ENCODE assay signal across 12 mouse cellular contexts in genomic region chr7:141817355-141818075, GRCm38 (mm10). TPM values are rescaled to one million over a fixed set of nuclear protein-coding genes. Genes with fewer than 3 reads are reported as not detected.
DNase-seq lines count a peak whose midpoint lies in the region; ATAC-seq and TF ChIP-seq lines count a peak whose summit lies in the region.
"Had no signal": no experiment of that assay in that cellular context is flagged by ENCODE, and none has a peak within 500 bp of the region (broad histone marks: within the 10 kb centered on the region; RNA-seq: fewer than 3 reads in every experiment).

No protein-coding gene starts in this region.

- no peak overlapping the region for H3K4me2 ChIP-seq in forebrain, embryonic 11.5 days (ENCODE audit: low read depth, low read length, severe bottlenecking)
- H3K4me2 ChIP-seq in forebrain, postnatal 0 days (ENCODE audit: low read depth) = no peak overlapping the region
- H3K4me2 ChIP-seq: limb, embryonic 15.5 days had no signal

- no peak overlapping the region for H3K27ac ChIP-seq in forebrain, embryonic 11.5 days (ENCODE audit: low read depth, low read length)
- H3K27ac ChIP-seq in forebrain, postnatal 0 days (ENCODE audit: low read depth, low read length) = no peak overlapping the region
- H3K27ac ChIP-seq: heart, embryonic 10.5 days; limb, embryonic 15.5 days had no signal

- no peaks in the 10 kb centered on the region for H3K36me3 ChIP-seq in forebrain, embryonic 11.5 days (ENCODE audit: control insufficient read depth, insufficient read depth, low read length)
- H3K36me3 ChIP-seq in forebrain, postnatal 0 days (ENCODE audit: insufficient read depth) = no peaks in the 10 kb centered on the region
- H3K36me3 ChIP-seq: heart, embryonic 10.5 days; limb, embryonic 15.5 days had no signal

- TF ChIP-seq CTCF in forebrain, postnatal 0 days (IDR thresholded peaks at IDR 0.05; ENCODE audit: low read depth) = no peak
- no peak for TF ChIP-seq CTCF in brain, embryonic 14.5 days (IDR thresholded peaks at IDR 0.05; ENCODE audit: borderline replicate concordance, extremely low read depth, insufficient read depth, insufficient read length)

- no peak for TF ChIP-seq POLR2A in brain, embryonic 14.5 days (IDR thresholded peaks at IDR 0.05; ENCODE audit: borderline replicate concordance, extremely low read depth, insufficient read depth, insufficient read length, poor library complexity, severe bottlenecking)

- WGBS in forebrain, embryonic 11.5 days = 57% methylated on average over 11 of the region's 11 CpGs
- WGBS in forebrain, postnatal 0 days = 53% methylated on average over 11 of the region's 11 CpGs

- ATAC-seq in forebrain, embryonic 11.5 days (replicated peaks; ENCODE audit: low FRiP score) = no peak
- ATAC-seq in forebrain, postnatal 0 days = no peak

- H3K9me3 ChIP-seq in forebrain, embryonic 11.5 days (ENCODE audit: control insufficient read depth, low read length) = no peaks in the 10 kb centered on the region
- no peaks in the 10 kb centered on the region for H3K9me3 ChIP-seq in forebrain, postnatal 0 days (ENCODE audit: low read length)
- H3K9me3 ChIP-seq: heart, embryonic 10.5 days; limb, embryonic 15.5 days had no signal

- 0 out of 2 replicates have a peak, but pooled peaks cover 2% of the 10 kb centered on the region for H3K4me1 ChIP-seq in forebrain, embryonic 11.5 days (replicated peaks; ENCODE audit: control insufficient read depth, insufficient read depth, low read length)
- no peaks in the 10 kb centered on the region for H3K4me1 ChIP-seq in forebrain, postnatal 0 days (ENCODE audit: insufficient read depth)
- H3K4me1 ChIP-seq: heart, embryonic 10.5 days had no signal

- no peaks in the 10 kb centered on the region for H3K27me3 ChIP-seq in forebrain, embryonic 11.5 days (ENCODE audit: control insufficient read depth, insufficient read depth, low read length)
- H3K27me3 ChIP-seq in forebrain, postnatal 0 days (ENCODE audit: insufficient read depth, low read length) = no peaks in the 10 kb centered on the region
- H3K27me3 ChIP-seq: limb, embryonic 15.5 days had no signal

- DNase-seq in forebrain, embryonic 11.5 days (ENCODE audit: low spot score) = peak; percentile 65
- no peak for DNase-seq in forebrain, postnatal 0 days
- DNase-seq in Muller cell, postnatal 12 days (ENCODE audit: inconsistent ontology term) = peak; percentile 91
- peak; percentile 61 for DNase-seq in brain, embryonic 14.5 days (ENCODE audit: low read depth)
- DNase-seq in kidney, adult 9 months = peak; percentile 31
- DNase-seq in right cerebral cortex, adult 2 months (ENCODE audit: low spot score in 2 of 2) = no peak
- no peak for DNase-seq in layer of hippocampus, adult 8-10 months (ENCODE audit: low spot score in 2 of 2)
- no peak for DNase-seq in gastrocnemius, postnatal 10 days

- no peak overlapping the region for H3K4me3 ChIP-seq in forebrain, embryonic 11.5 days (ENCODE audit: low read depth, low read length)
- H3K4me3 ChIP-seq in forebrain, postnatal 0 days (ENCODE audit: low read depth, low read length) = no peak overlapping the region
- H3K4me3 ChIP-seq: heart, embryonic 10.5 days; limb, embryonic 15.5 days had no signal

- no peak overlapping the region for H3K9ac ChIP-seq in forebrain, embryonic 11.5 days (ENCODE audit: low read length)
- H3K9ac ChIP-seq in forebrain, postnatal 0 days = no peak overlapping the region
- H3K9ac ChIP-seq: limb, embryonic 15.5 days had no signal

RNA-seq across cellular contexts. Expression of gene Muc5b, which starts 21.4 kb away (rescaled TPM):
- 0.03 TPM in 1 of 2 replicates, not detected in the other for polyA plus RNA-seq in forebrain, embryonic 11.5 days (2014; fragmentation: Nextera tagmentation; extraction: Ambion mirVana)
- total RNA-seq in forebrain, postnatal 0 days (2014; rRNA removed) = under 0.01 TPM in 1 of 2 replicates, not detected in the other
- 0.01 TPM in 1 of 2 replicates, not detected in the other for polyA plus RNA-seq in forebrain, postnatal 0 days (2015; fragmentation: Nextera tagmentation; extraction: Ambion mirVana)
- not detected in 2 replicates for polyA plus RNA-seq in brain, embryonic 14.5 days (2012; rRNA removed)
- not detected for total RNA-seq in layer of hippocampus, adult 8-10 months (2022)
- under 1 TPM in 1 of 2 experiments, not detected in 1; 0.02 TPM for total RNA-seq in gastrocnemius, postnatal 10 days (2021)
- total RNA-seq: layer of hippocampus, adult 18-20 months; megakaryocyte-erythroid progenitor cell, adult 5-6 weeks had no signal

RNA-seq across cellular contexts. Expression of gene Muc5ac, which starts 28.7 kb away (rescaled TPM):
- polyA plus RNA-seq in forebrain, embryonic 11.5 days (2014; fragmentation: Nextera tagmentation; extraction: Ambion mirVana) = not detected in 2 replicates
- total RNA-seq in forebrain, postnatal 0 days (2014; rRNA removed) = not detected in 2 replicates
- polyA plus RNA-seq in forebrain, postnatal 0 days (2015; fragmentation: Nextera tagmentation; extraction: Ambion mirVana) = not detected in 2 replicates
- polyA plus RNA-seq in brain, embryonic 14.5 days (2012; rRNA removed) = not detected in 2 replicates
- under 1 TPM in 1 of 4 experiments, not detected in 3; 0.04 TPM for total RNA-seq in layer of hippocampus, adult 8-10 months (2022)
- not detected for total RNA-seq in gastrocnemius, postnatal 10 days (2021)
- total RNA-seq: layer of hippocampus, adult 18-20 months; megakaryocyte-erythroid progenitor cell, adult 5-6 weeks had no signal
- polyA plus RNA-seq: heart, embryonic 10.5 days; limb, embryonic 15.5 days had no signal

Comparison
In these comparisons a context has a peak if more than half of its experiments do, and no peak if none do; other contexts are left out.
1. DNase-seq: peak in forebrain, embryonic 11.5 days (single experiment), Muller cell, postnatal 12 days (single experiment), brain, embryonic 14.5 days (single experiment) and kidney, adult 9 months (single experiment); none in forebrain, postnatal 0 days (single experiment), right cerebral cortex, adult 2 months (0 of 2), layer of hippocampus, adult 8-10 months (0 of 2) and gastrocnemius, postnatal 10 days (single experiment).